Mouse (Mus musculus): ENCODE data around the gene Heatr4. TPM values are rescaled to one million over a fixed set of nuclear protein-coding genes. Genes with fewer than 3 reads are reported as not detected.

Heatr4 gene
- polyA plus RNA-seq, 1 experiment = 0.03 TPM

DNA sequence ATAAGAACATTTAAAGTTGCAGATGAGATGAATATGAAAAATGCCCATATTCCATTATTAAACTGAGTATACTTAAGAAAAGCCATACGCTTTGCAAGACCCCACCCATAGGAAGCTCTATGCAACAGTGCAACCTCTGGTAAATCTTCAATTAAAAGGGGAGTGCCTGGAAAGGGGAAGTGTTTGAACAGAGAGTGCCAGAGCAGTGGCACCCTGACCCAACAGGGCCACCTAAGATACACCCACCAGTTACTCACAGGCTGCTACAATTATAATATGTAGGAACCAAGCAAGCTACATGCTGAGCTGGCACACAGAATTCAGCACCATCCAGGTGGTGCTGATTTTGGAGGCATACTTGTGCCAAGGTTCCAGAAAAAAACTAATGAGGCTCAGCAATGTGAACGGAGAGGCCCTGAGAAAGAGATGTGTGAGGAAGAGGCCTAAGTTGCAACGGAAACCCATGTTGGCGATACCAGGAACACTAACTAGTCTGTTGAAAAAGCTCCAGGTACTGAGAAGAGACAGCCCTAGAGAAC, 70.4 kb downstream of the Heatr4 start:
- TF ChIP-seq POLR2A (IDR thresholded peaks at IDR 0.05; ENCODE audit: borderline replicate concordance, insufficient read depth, low read length) (no peak), CTCF (IDR thresholded peaks at IDR 0.05; ENCODE audit: borderline replicate concordance, insufficient read depth, low read depth, low read length) (no peak)
- Histone ChIP-seq H3K27me3 (ENCODE audit: control insufficient read depth, insufficient read depth, low read length) (no peaks in the 10 kb centered on the region), H3K4me3 (replicated peaks; ENCODE audit: insufficient read depth, low read depth, low read length) (no peak overlapping the region), H3K27ac (ENCODE audit: insufficient read depth, low read length) (peak overlapping the region; percentile 72), H3K4me1 (ENCODE audit: control insufficient read depth, insufficient read depth, low read length) (peaks cover 18% of the 10 kb centered on the region)
- WGBS = 13% methylated on average over 4 of the region's 4 CpGs
- peak; percentile 69 to 88 for DNase-seq

GRCm38 (mm10) chr12:83910451-83910850, 74.2 kb downstream of the Heatr4 start:
- no peak overlapping the region for H3K4me3 ChIP-seq (replicated peaks; ENCODE audit: insufficient read depth, low read depth, low read length)
- WGBS = 98% methylated on average over 2 of the region's 2 CpGs
- peaks cover 14% of the 10 kb centered on the region for H3K4me1 ChIP-seq (ENCODE audit: control insufficient read depth, insufficient read depth, low read length)
- no peak for TF ChIP-seq POLR2A (IDR thresholded peaks at IDR 0.05; ENCODE audit: borderline replicate concordance, insufficient read depth, low read length)
- no peak for TF ChIP-seq CTCF (IDR thresholded peaks at IDR 0.05; ENCODE audit: borderline replicate concordance, insufficient read depth, low read depth, low read length)
- H3K27ac ChIP-seq (ENCODE audit: insufficient read depth, low read length) = no peak overlapping the region
- DNase-seq = no peak
- H3K27me3 ChIP-seq (ENCODE audit: control insufficient read depth, insufficient read depth, low read length) = no peaks in the 10 kb centered on the region

Other genes with a start within 250 kb of the Heatr4 start
- gene Papln, start 221.2 kb downstream of the Heatr4 start, polyA plus RNA-seq (2012; rRNA removed) = 0.95 and 0.97 TPM in 2 replicates
- 54.5 and 60.1 TPM in 2 replicates for gene Numb, start 62.9 kb downstream of the Heatr4 start, polyA plus RNA-seq (2012; rRNA removed)
- gene Riox1, start 34.2 kb downstream of the Heatr4 start, polyA plus RNA-seq (2012; rRNA removed) = 8.9 and 9.6 TPM in 2 replicates
- 6.4 and 6.8 TPM in 2 replicates for gene Acot2, start 3.0 kb upstream of the Heatr4 start, polyA plus RNA-seq (2012; rRNA removed)
- 18.2 and 19.3 TPM in 2 replicates for gene Acot1, start 24.6 kb upstream of the Heatr4 start, polyA plus RNA-seq (2012; rRNA removed)
- 0.24 and 0.43 TPM in 2 replicates for gene Acot4, start 53.5 kb upstream of the Heatr4 start, polyA plus RNA-seq (2012; rRNA removed)
- gene Gm49366, start 54.1 kb upstream of the Heatr4 start, polyA plus RNA-seq (2012; rRNA removed) = not detected in 2 replicates
- 0.61 and 0.62 TPM in 2 replicates for gene Acot3, start 67.3 kb upstream of the Heatr4 start, polyA plus RNA-seq (2012; rRNA removed)
- gene Acot5, start 84.5 kb upstream of the Heatr4 start, polyA plus RNA-seq (2012; rRNA removed) = 1.1 and 1.3 TPM in 2 replicates
- 5.5 and 6.6 TPM in 2 replicates for gene Acot6, start 115.8 kb upstream of the Heatr4 start, polyA plus RNA-seq (2012; rRNA removed)
- gene Dnal1, start 129.5 kb upstream of the Heatr4 start, polyA plus RNA-seq (2012; rRNA removed) = 22.6 and 23.8 TPM in 2 replicates
- 0.68 and 0.84 TPM in 2 replicates for gene Pnma1, start 163.6 kb upstream of the Heatr4 start, polyA plus RNA-seq (2012; rRNA removed)
- 8.4 and 9.7 TPM in 2 replicates for gene Elmsan1, start 234.0 kb upstream of the Heatr4 start, polyA plus RNA-seq (2012; rRNA removed)

All from cerebellum, adult 2 months (tissue).